Comparison of ENCODE assay signal across 8 mouse cellular contexts in genomic region chr1:136381583-136381982, GRCm38 (mm10). TPM values are rescaled to one million over a fixed set of nuclear protein-coding genes. Genes with fewer than 3 reads are reported as not detected.
DNase-seq lines count a peak whose midpoint lies in the region; ATAC-seq and TF ChIP-seq lines count a peak whose summit lies in the region.

No protein-coding gene starts in this region.

- no peak for ATAC-seq in midbrain, embryonic 13.5 days

- H3K4me3 ChIP-seq in gastrocnemius, adult 2 months = no peak overlapping the region
- no peak overlapping the region for H3K4me3 ChIP-seq in midbrain, embryonic 13.5 days (replicated peaks)

- WGBS in midbrain, embryonic 13.5 days = 84% methylated on average over 5 of the region's 5 CpGs

- peak overlapping the region; percentile 46; the same call in 1 of the 2 replicates for H3K27ac ChIP-seq in gastrocnemius, adult 2 months
- no peak overlapping the region for H3K27ac ChIP-seq in midbrain, embryonic 13.5 days

- H3K36me3 ChIP-seq in midbrain, embryonic 13.5 days = no peaks in the 10 kb centered on the region

- no peaks in the 10 kb centered on the region for H3K4me1 ChIP-seq in midbrain, embryonic 13.5 days (replicated peaks)

- no peaks in the 10 kb centered on the region for H3K9me3 ChIP-seq in midbrain, embryonic 13.5 days

- H3K27me3 ChIP-seq in midbrain, embryonic 13.5 days = no peaks in the 10 kb centered on the region

- H3K4me2 ChIP-seq in midbrain, embryonic 13.5 days (replicated peaks) = no peak overlapping the region

- intact Hi-C loops in gastrocnemius, adult 2 months (cut with DNase I) = no loop called here
- intact Hi-C loops in gastrocnemius, postnatal 36 days (cut with DNase I) = no loop called here
- intact Hi-C loops in heart, postnatal 10 days (cut with DNase I) = no loop called here

- TF ChIP-seq CTCF in gastrocnemius, adult 2 months (IDR thresholded peaks at IDR 0.05) = no peak

- H3K9ac ChIP-seq in midbrain, embryonic 13.5 days (replicated peaks) = no peak overlapping the region

- no peak for DNase-seq in gastrocnemius, adult 2 months
- DNase-seq in gastrocnemius, postnatal 36 days = no peak
- peak; percentile 11 for DNase-seq in right cerebral cortex, postnatal 4 days
- DNase-seq in right cerebral cortex, adult 18-20 months = no peak
- DNase-seq in heart, postnatal 10 days = peak; percentile 54 to 61
- DNase-seq in skeletal muscle tissue, adult 2 months (ENCODE audit: low read depth, low spot score) = peak; percentile 14
- DNase-seq in ovary, adult 18-20 months (ENCODE audit: low spot score) = no peak

RNA-seq across cellular contexts. Expression of gene Ddx59, which starts 33.5 kb away (rescaled TPM):
- 10 to 100 TPM; 19.3 to 19.6 TPM for total RNA-seq in gastrocnemius, adult 2 months (2021)
- 10 to 100 TPM; 13.2 to 16.5 TPM for total RNA-seq in gastrocnemius, postnatal 36 days (2021)
- total RNA-seq in heart, postnatal 10 days (2021) = 10 to 100 TPM in 1 of 2 experiments, 1 to 10 TPM in 1; 9.5 to 10.1 TPM
- polyA plus RNA-seq in midbrain, embryonic 13.5 days (2015; fragmentation: Nextera tagmentation; extraction: Ambion mirVana) = 16.7 and 19.0 TPM in 2 replicates

RNA-seq across cellular contexts. Expression of gene Camsap2, which starts 35.7 kb away (rescaled TPM):
- 10 to 100 TPM in 1 of 2 experiments, 1 to 10 TPM in 1; 8.3 to 12.4 TPM for total RNA-seq in gastrocnemius, adult 2 months (2021)
- total RNA-seq in gastrocnemius, postnatal 36 days (2021) = 10 to 100 TPM in 1 of 2 experiments, 1 to 10 TPM in 1; 9.1 to 10.6 TPM
- 10 to 100 TPM; 32.5 to 33.9 TPM for total RNA-seq in heart, postnatal 10 days (2021)
- 28.1 and 29.1 TPM in 2 replicates for polyA plus RNA-seq in midbrain, embryonic 13.5 days (2015; fragmentation: Nextera tagmentation; extraction: Ambion mirVana)

Comparison
In these comparisons a context has a peak if more than half of its experiments do, and no peak if none do; other contexts are left out.
1. DNase-seq: peak in right cerebral cortex, postnatal 4 days (single experiment), heart, postnatal 10 days (2 of 2) and skeletal muscle tissue, adult 2 months (single experiment); none in gastrocnemius, adult 2 months (single experiment), gastrocnemius, postnatal 36 days (0 of 2), right cerebral cortex, adult 18-20 months (single experiment) and ovary, adult 18-20 months (single experiment).